Mouse (Mus musculus) small intestine, adult 2 months (tissue): ENCODE measurements around the gene Ulk4.

Experiments
- CTCF ChIP-seq: fragments of 200-500 bp; IDR thresholded peaks from 2 replicates; pipeline ENCODE4 v1.5.1; 2012; ENCODE audit warnings: low read depth, mild to moderate bottlenecking, control low read depth, inconsistent platforms, low read length, moderate library complexity, mixed read lengths; ENCODE audit not compliant: insufficient replicate concordance, insufficient read length; ENCODE audit errors: extremely low read depth
- POLR2A ChIP-seq: fragments of 200-500 bp; IDR thresholded peaks from 2 replicates; pipeline ENCODE4 v1.6.1; 2012; ENCODE audit warnings: low read depth, mild to moderate bottlenecking, control low read depth, inconsistent platforms, low read length, moderate library complexity

DNA sequence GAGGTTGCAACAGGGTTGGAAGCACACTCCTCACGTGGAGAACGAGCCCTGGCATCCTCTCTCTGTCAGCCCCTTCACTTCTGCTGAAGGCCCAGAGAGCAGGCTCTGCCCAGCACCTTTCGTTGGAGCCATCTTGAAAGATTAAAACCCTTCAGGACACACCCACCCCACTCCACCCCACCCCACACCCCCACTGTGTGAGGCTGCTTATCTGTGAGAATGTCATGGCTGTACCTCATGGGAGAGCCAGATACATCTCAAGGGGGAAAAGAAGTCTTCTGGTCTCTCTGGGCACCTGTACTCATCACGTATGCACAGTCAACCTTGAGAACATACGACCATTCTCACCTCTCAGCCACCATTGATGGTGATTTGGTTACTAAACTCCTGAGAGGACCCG, 133.8 kb downstream of the Ulk4 start:
- TF ChIP-seq POLR2A, result no peak
- no peak for TF ChIP-seq CTCF
